Mouse (Mus musculus): Measurements from ENCODE around the gene Allc. TPM values are rescaled to one million over a fixed set of nuclear protein-coding genes. Genes with fewer than 3 reads are reported as not detected.

Gene Allc
- total RNA-seq, 1 experiment: not detected

DNA sequence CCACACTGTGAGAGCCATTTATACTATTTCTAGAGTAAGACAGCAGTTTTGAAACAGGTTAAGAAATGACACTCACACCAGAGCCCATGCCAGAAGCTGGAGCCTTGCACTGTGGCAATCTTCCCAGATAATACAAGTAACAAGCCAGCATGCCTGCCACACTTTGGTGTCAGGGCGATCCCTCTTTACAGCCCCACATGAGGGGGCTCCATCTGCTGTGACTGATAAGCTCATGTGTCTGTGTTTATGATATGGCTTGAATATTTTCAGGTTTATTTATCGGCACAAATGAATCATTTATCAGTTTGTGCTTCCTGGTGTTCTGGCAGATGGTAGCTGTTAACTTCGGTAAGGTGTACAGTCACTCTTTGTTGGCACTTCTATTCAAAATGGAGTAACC lies 4.2 kb downstream of the Allc start:
- Histone ChIP-seq H3K4me1 (ENCODE audit: control insufficient read depth in 2 of 2, insufficient read depth in 2 of 2, low read length in 2 of 2, poor library complexity in 1 of 2) (no peaks in the 10 kb centered on the region), H3K4me3 (ENCODE audit: insufficient read depth in 1 of 2, low read depth in 1 of 2, low read length in 2 of 2, poor library complexity in 1 of 2, severe bottlenecking in 1 of 2) (no peak overlapping the region), H3K27ac (ENCODE audit: insufficient read depth, low read depth, low read length, poor library complexity, severe bottlenecking) (no peak overlapping the region), H3K9me3 (ENCODE audit: control insufficient read depth, insufficient read depth, low read depth, low read length) (no peaks in the 10 kb centered on the region), H3K9ac (ENCODE audit: insufficient read depth, low read depth, low read length, poor library complexity, severe bottlenecking) (no peak overlapping the region), H3K36me3 (ENCODE audit: control insufficient read depth, insufficient read depth, low read length, poor library complexity, severe bottlenecking) (no peaks in the 10 kb centered on the region)
- DNase-seq (ENCODE audit: low read depth, low spot score): no peak
- in situ Hi-C loops (cut with MboI; ENCODE audit: low sequenced_read_pairs in 2 of 2, unreplicated experiment in 2 of 2): no loop called here
- TF ChIP-seq ZC3H11A (IDR thresholded peaks at IDR 0.05; ENCODE audit: borderline replicate concordance, low read depth, low read length) (no peak), ZNF384 (IDR thresholded peaks at IDR 0.05; ENCODE audit: low read depth, low read length) (no peak), CHD2 (IDR thresholded peaks at IDR 0.05; ENCODE audit: low read depth, low read length) (no peak), HCFC1 (IDR thresholded peaks at IDR 0.05; ENCODE audit: borderline replicate concordance, insufficient read depth, low read length) (no peak), MAFK (IDR thresholded peaks at IDR 0.05; ENCODE audit: insufficient read depth, low read depth, low read length) (no peak)

- in situ Hi-C loops (cut with MboI; ENCODE audit: low sequenced_read_pairs in 2 of 2, unreplicated experiment in 2 of 2): no loop called here
- no peaks in the 10 kb centered on the region for H3K4me1 ChIP-seq (ENCODE audit: control insufficient read depth in 2 of 2, insufficient read depth in 2 of 2, low read length in 2 of 2, poor library complexity in 1 of 2)
- no peaks in the 10 kb centered on the region for H3K9me3 ChIP-seq (ENCODE audit: control insufficient read depth, insufficient read depth, low read depth, low read length)
- TF ChIP-seq HCFC1 (IDR thresholded peaks at IDR 0.05; ENCODE audit: borderline replicate concordance, insufficient read depth, low read length) (no peak), CHD2 (IDR thresholded peaks at IDR 0.05; ENCODE audit: low read depth, low read length) (no peak), ZC3H11A (IDR thresholded peaks at IDR 0.05; ENCODE audit: borderline replicate concordance, low read depth, low read length) (no peak)
- DNase-seq (ENCODE audit: low read depth, low spot score): no peak
- H3K9ac ChIP-seq (ENCODE audit: insufficient read depth, low read depth, low read length, poor library complexity, severe bottlenecking): no peak overlapping the region
- H3K4me3 ChIP-seq (ENCODE audit: insufficient read depth in 1 of 2, low read depth in 1 of 2, low read length in 2 of 2, poor library complexity in 1 of 2, severe bottlenecking in 1 of 2): no peak overlapping the region
- H3K27ac ChIP-seq (ENCODE audit: insufficient read depth, low read depth, low read length, poor library complexity, severe bottlenecking): no peak overlapping the region
- H3K36me3 ChIP-seq (ENCODE audit: control insufficient read depth, insufficient read depth, low read length, poor library complexity, severe bottlenecking): no peaks in the 10 kb centered on the region
Measured at GRCm38 (mm10) chr12:28575366-28576070, 6.8 kb downstream of the Allc start.

DNA sequence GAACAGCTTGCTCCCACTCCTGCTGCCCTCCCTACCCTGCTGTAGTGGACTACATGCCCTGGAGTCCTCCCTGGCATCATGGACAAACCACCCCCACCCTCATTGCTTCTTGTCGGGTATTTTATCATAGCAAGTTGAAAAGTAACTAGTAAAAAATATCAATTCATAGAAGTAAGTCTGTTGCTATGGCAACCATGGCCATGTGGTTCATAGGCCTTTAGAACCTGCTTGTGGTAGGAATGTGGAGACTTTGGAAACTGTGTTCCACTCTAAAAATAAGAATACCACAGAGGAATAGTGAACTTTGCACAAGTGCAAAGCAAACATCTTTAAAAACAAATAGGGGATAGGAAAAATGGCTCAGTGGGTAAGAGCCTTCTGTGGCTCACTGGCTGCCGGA lies 10.1 kb downstream of the Allc start:
- Histone ChIP-seq H3K4me3 (ENCODE audit: insufficient read depth in 1 of 2, low read depth in 1 of 2, low read length in 2 of 2, poor library complexity in 1 of 2, severe bottlenecking in 1 of 2) (no peak overlapping the region), H3K4me1 (ENCODE audit: control insufficient read depth in 2 of 2, insufficient read depth in 2 of 2, low read length in 2 of 2, poor library complexity in 1 of 2) (no peaks in the 10 kb centered on the region), H3K27ac (ENCODE audit: insufficient read depth, low read depth, low read length, poor library complexity, severe bottlenecking) (no peak overlapping the region), H3K9me3 (ENCODE audit: control insufficient read depth, insufficient read depth, low read depth, low read length) (no peaks in the 10 kb centered on the region), H3K36me3 (ENCODE audit: control insufficient read depth, insufficient read depth, low read length, poor library complexity, severe bottlenecking) (no peaks in the 10 kb centered on the region), H3K9ac (ENCODE audit: insufficient read depth, low read depth, low read length, poor library complexity, severe bottlenecking) (no peak overlapping the region)
- DNase-seq (ENCODE audit: low read depth, low spot score): no peak
- in situ Hi-C loops (cut with MboI; ENCODE audit: low sequenced_read_pairs in 2 of 2, unreplicated experiment in 2 of 2): no loop called here
- TF ChIP-seq HCFC1 (IDR thresholded peaks at IDR 0.05; ENCODE audit: borderline replicate concordance, insufficient read depth, low read length) (no peak), CHD2 (IDR thresholded peaks at IDR 0.05; ENCODE audit: low read depth, low read length) (no peak), MAFK (IDR thresholded peaks at IDR 0.05; ENCODE audit: insufficient read depth, low read depth, low read length) (no peak), ZC3H11A (IDR thresholded peaks at IDR 0.05; ENCODE audit: borderline replicate concordance, low read depth, low read length) (no peak), ZNF384 (IDR thresholded peaks at IDR 0.05; ENCODE audit: low read depth, low read length) (no peak)

GRCm38 (mm10) chr12:28552299-28552698 lies 30.0 kb downstream of the Allc start, which contains the start of gene Dcdc2c:
Dcdc2c (minus strand) TSS chr12:28552399.
- Histone ChIP-seq H3K9me3 (ENCODE audit: control insufficient read depth, insufficient read depth, low read depth, low read length) (no peaks in the 10 kb centered on the region), H3K9ac (ENCODE audit: insufficient read depth, low read depth, low read length, poor library complexity, severe bottlenecking) (peak within 1 kb of the TSS; percentile 42; the same call in 1 of the 2 replicates), H3K4me3 (ENCODE audit: insufficient read depth in 1 of 2, low read depth in 1 of 2, low read length in 2 of 2, poor library complexity in 1 of 2, severe bottlenecking in 1 of 2) (peak within 1 kb of the TSS; percentile 53 to 73; a peak in 3 of 4 replicates), H3K27ac (ENCODE audit: insufficient read depth, low read depth, low read length, poor library complexity, severe bottlenecking) (no peak within 1 kb of the TSS), H3K36me3 (ENCODE audit: control insufficient read depth, insufficient read depth, low read length, poor library complexity, severe bottlenecking) (no peaks in the 10 kb centered on the region), H3K4me1 (ENCODE audit: control insufficient read depth in 2 of 2, insufficient read depth in 2 of 2, low read length in 2 of 2, poor library complexity in 1 of 2) (no peaks in the 10 kb centered on the region; a peak in 1 of 4 replicates)
- in situ Hi-C loops (cut with MboI; ENCODE audit: low sequenced_read_pairs in 2 of 2, unreplicated experiment in 2 of 2): no loop called here
- no peak for TF ChIP-seq ZC3H11A (IDR thresholded peaks at IDR 0.05; ENCODE audit: borderline replicate concordance, low read depth, low read length)
- no peak for TF ChIP-seq MAFK (IDR thresholded peaks at IDR 0.05; ENCODE audit: insufficient read depth, low read depth, low read length)
- TF ChIP-seq HCFC1 (IDR thresholded peaks at IDR 0.05; ENCODE audit: borderline replicate concordance, insufficient read depth, low read length): no peak
- no peak for TF ChIP-seq CHD2 (IDR thresholded peaks at IDR 0.05; ENCODE audit: low read depth, low read length)
- no peak for TF ChIP-seq ZNF384 (IDR thresholded peaks at IDR 0.05; ENCODE audit: low read depth, low read length)
- DNase-seq (ENCODE audit: low read depth, low spot score): no peak
